9 mouse cellular contexts compared by ENCODE assay signal in genomic region chr5:13547472-13548209, GRCm38 (mm10).
DNase-seq lines count a peak whose midpoint lies in the region; ATAC-seq lines count a peak whose summit lies in the region.
"Had no signal": no experiment of that assay in that cellular context is flagged by ENCODE, and none has a peak within 500 bp of the region (broad histone marks: within the 10 kb centered on the region; RNA-seq: fewer than 3 reads in every experiment).

No protein-coding gene starts in this region.

- peaks cover 77% of the 10 kb centered on the region for H3K27me3 ChIP-seq in midbrain, embryonic 12.5 days
- H3K27me3 ChIP-seq: liver, embryonic 15.5 days had no signal

- no peak overlapping the region for H3K27ac ChIP-seq in midbrain, embryonic 12.5 days (replicated peaks)
- H3K27ac ChIP-seq: liver, embryonic 15.5 days had no signal

- H3K4me3 ChIP-seq in midbrain, embryonic 12.5 days, result no peak overlapping the region
- H3K4me3 ChIP-seq: liver, embryonic 15.5 days had no signal

- no peak overlapping the region for H3K4me2 ChIP-seq in midbrain, embryonic 12.5 days (replicated peaks)
- H3K4me2 ChIP-seq: liver, embryonic 15.5 days had no signal

- H3K36me3 ChIP-seq in midbrain, embryonic 12.5 days, result no peaks in the 10 kb centered on the region
- H3K36me3 ChIP-seq: liver, embryonic 15.5 days had no signal

- peaks cover 6% of the 10 kb centered on the region; the same call in 1 of the 2 replicates for H3K4me1 ChIP-seq in midbrain, embryonic 12.5 days
- H3K4me1 ChIP-seq: liver, embryonic 15.5 days had no signal

- peaks cover 4% of the 10 kb centered on the region for H3K9me3 ChIP-seq in midbrain, embryonic 12.5 days
- H3K9me3 ChIP-seq: liver, embryonic 15.5 days had no signal

- H3K9ac ChIP-seq in midbrain, embryonic 12.5 days (replicated peaks), result no peak overlapping the region
- H3K9ac ChIP-seq: liver, embryonic 15.5 days had no signal

- 0 out of 2 replicates have a peak, but pooled peaks have one; percentile 30 for ATAC-seq in midbrain, embryonic 12.5 days (ENCODE audit: low FRiP score, low read depth)

- 9% methylated on average over 2 of the region's 2 CpGs for WGBS in midbrain, embryonic 12.5 days

- DNase-seq in adrenal gland, adult 2 months, result peak; percentile 22
- DNase-seq in adrenal gland, adult 18-20 months (ENCODE audit: low spot score in 2 of 2), result no peak
- peak; percentile 14 for DNase-seq in R1 (ENCODE audit: low read depth, low spot score)
- peak; percentile 49 to 58 for DNase-seq in heart, adult 9 months (ENCODE audit: low spot score in 2 of 2)
- peak; percentile 11 for DNase-seq in kidney, adult 11 months
- DNase-seq in thymus, postnatal 4 days, result no peak
- DNase-seq in frontal cortex, postnatal 14 days (ENCODE audit: low spot score in 2 of 2), result no peak

Comparison
In these comparisons a context has a peak if more than half of its experiments do, and no peak if none do; other contexts are left out.
1. DNase-seq: peak in adrenal gland, adult 2 months (single experiment), R1 (single experiment), heart, adult 9 months (2 of 2) and kidney, adult 11 months (single experiment); none in adrenal gland, adult 18-20 months (0 of 2), thymus, postnatal 4 days (single experiment) and frontal cortex, postnatal 14 days (0 of 2).